Mouse (Mus musculus): Measurements from ENCODE around the gene Spock2. TPM values are rescaled to one million over a fixed set of nuclear protein-coding genes. Genes with fewer than 3 reads are reported as not detected.

The Spock2 gene
- total and polyA plus RNA-seq, 3 experiments: 0.10 to 0.13 TPM; not detected in 1

DNA sequence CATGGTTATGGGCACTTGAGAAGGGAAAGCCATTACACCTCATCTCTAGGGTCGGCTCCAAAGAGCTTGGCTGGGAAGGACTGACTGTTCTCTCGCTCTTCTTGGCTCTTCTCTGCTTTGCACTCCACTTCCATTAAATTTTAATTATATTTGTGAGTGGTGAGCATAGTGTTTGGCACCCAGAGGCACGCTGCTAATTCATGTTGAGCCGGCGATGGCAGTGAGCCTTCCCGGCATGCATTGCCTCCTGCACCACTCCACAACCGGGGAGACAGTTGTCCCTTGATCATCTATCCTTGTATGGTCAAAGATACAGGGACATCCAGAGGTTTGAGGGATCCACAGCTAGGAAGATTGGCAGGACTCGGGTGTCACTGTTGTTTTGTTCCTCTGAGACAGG is 4.0 kb downstream of the Spock2 start:
- DNase-seq (ENCODE audit: extremely low read depth): no peak
- Histone ChIP-seq H3K79me2 (replicated peaks; ENCODE audit: control insufficient read depth, extremely low read depth, insufficient read depth, poor library complexity, severe bottlenecking) (no peaks in the 10 kb centered on the region), H3K27ac (ENCODE audit: insufficient read depth, low read depth) (no peak overlapping the region), H3K36me3 (replicated peaks in 1 of 2; ENCODE audit: control insufficient read depth in 1 of 2, insufficient read depth in 1 of 2, low read length in 1 of 2) (peaks cover 0 to 4% of the 10 kb centered on the region in 2 experiments), H3K4me1 (ENCODE audit: control insufficient read depth in 1 of 2, insufficient read depth in 2 of 2) (no peaks in the 10 kb centered on the region), H3K4me2 (ENCODE audit: insufficient read depth, low read depth, poor library complexity, severe bottlenecking) (no peak overlapping the region), H3K9me3 (replicated peaks; ENCODE audit: low read length) (peaks cover 10% of the 10 kb centered on the region), H3K27me3 (replicated peaks) (peaks cover 9% of the 10 kb centered on the region), H3K9ac (ENCODE audit: insufficient read depth, low read depth) (no peak overlapping the region), H3K4me3 (replicated peaks in 1 of 3; ENCODE audit: low read depth in 2 of 3, low read length in 2 of 3, poor library complexity in 1 of 3) (no peak overlapping the region)
- TF ChIP-seq SIN3A (IDR thresholded peaks at IDR 0.05; ENCODE audit: low read length): no peak
- no peak for TF ChIP-seq MEF2A (IDR thresholded peaks at IDR 0.05; ENCODE audit: borderline replicate concordance, low read depth, low read length)
- no peak for TF ChIP-seq MXI1 (IDR thresholded peaks at IDR 0.05; ENCODE audit: low read depth, low read length)
- no peak for TF ChIP-seq GABPA (IDR thresholded peaks at IDR 0.05; ENCODE audit: insufficient replicate concordance, low read depth, low read length)
- no peak for TF ChIP-seq PAX5 (IDR thresholded peaks at IDR 0.05; ENCODE audit: low read length)
- in situ Hi-C loops (cut with MboI; ENCODE audit: low pct_ligation_motif_present, low pct_unique_long_range_greater_than_20kb, low sequenced_read_pairs) (no loop called here), dilution Hi-C loops (cut with MboI; ENCODE audit: extremely low pct_ligation_motif_present, extremely low pct_unique_long_range_greater_than_20kb, low sequenced_read_pairs) (no loop called here)

GRCm38 (mm10) chr10:60110908-60111475 is 5.0 kb downstream of the Spock2 start:
- no peaks in the 10 kb centered on the region for H3K4me1 ChIP-seq (ENCODE audit: control insufficient read depth in 1 of 2, insufficient read depth in 2 of 2)
- no peaks in the 10 kb centered on the region for H3K79me2 ChIP-seq (replicated peaks; ENCODE audit: control insufficient read depth, extremely low read depth, insufficient read depth, poor library complexity, severe bottlenecking)
- no peak overlapping the region for H3K4me2 ChIP-seq (ENCODE audit: insufficient read depth, low read depth, poor library complexity, severe bottlenecking)
- no peak for TF ChIP-seq TCF12 (IDR thresholded peaks at IDR 0.05; ENCODE audit: low read depth, low read length)
- no peak for TF ChIP-seq TBP (conservative IDR thresholded peaks at IDR 0.05; ENCODE audit: low read depth, low read length)
- TF ChIP-seq MAZ (IDR thresholded peaks at IDR 0.05; ENCODE audit: low read depth, low read length): no peak
- TF ChIP-seq NELFE (IDR thresholded peaks at IDR 0.05; ENCODE audit: low read depth, low read length): no peak
- TF ChIP-seq ETS1 (conservative IDR thresholded peaks at IDR 0.05; ENCODE audit: low read depth, low read length): no peak
- TF ChIP-seq ZNF384 (IDR thresholded peaks at IDR 0.05; ENCODE audit: low read depth, low read length): no peak
- TF ChIP-seq GABPA (IDR thresholded peaks at IDR 0.05; ENCODE audit: insufficient replicate concordance, low read depth, low read length): no peak
- no peak for TF ChIP-seq ZC3H11A (IDR thresholded peaks at IDR 0.05; ENCODE audit: low read depth, low read length)
- TF ChIP-seq MEF2A (IDR thresholded peaks at IDR 0.05; ENCODE audit: borderline replicate concordance, low read depth, low read length): no peak
- TF ChIP-seq UBTF (IDR thresholded peaks at IDR 0.05; ENCODE audit: low read depth, low read length): no peak
- dilution Hi-C loops (cut with MboI; ENCODE audit: extremely low pct_ligation_motif_present, extremely low pct_unique_long_range_greater_than_20kb, low sequenced_read_pairs): no loop called here
- no peak for DNase-seq (ENCODE audit: extremely low read depth)
- peaks cover 10% of the 10 kb centered on the region for H3K9me3 ChIP-seq (replicated peaks; ENCODE audit: low read length)
- peaks cover 0 to 4% of the 10 kb centered on the region in 2 experiments for H3K36me3 ChIP-seq (replicated peaks in 1 of 2; ENCODE audit: control insufficient read depth in 1 of 2, insufficient read depth in 1 of 2, low read length in 1 of 2)
- H3K27ac ChIP-seq (ENCODE audit: insufficient read depth, low read depth): no peak overlapping the region
- no peak overlapping the region for H3K9ac ChIP-seq (ENCODE audit: insufficient read depth, low read depth)
- peaks cover 9% of the 10 kb centered on the region for H3K27me3 ChIP-seq (replicated peaks)
- in situ Hi-C loops (cut with MboI; ENCODE audit: low pct_ligation_motif_present, low pct_unique_long_range_greater_than_20kb, low sequenced_read_pairs): no loop called here
- H3K4me3 ChIP-seq (replicated peaks in 1 of 3; ENCODE audit: low read depth in 2 of 3, low read length in 2 of 3, poor library complexity in 1 of 3): no peak overlapping the region

Data from CH12.LX (cell line).